Mouse (Mus musculus) embryonic facial prominence, embryonic 11.5 days (tissue): ENCODE data around the gene Arih2. TPM values are rescaled to one million over a fixed set of nuclear protein-coding genes. Genes with fewer than 3 reads are reported as not detected.

Experiments
- ATAC-seq: fragments of 200-750 bp; cut with Nextera tagmentation; replicated peaks from 2 replicates; pipeline ENCODE4 v1.8.0; 2017; ENCODE audit warnings: low read depth; ENCODE audit not compliant: insufficient number of reproducible peaks, low FRiP score, low TSS enrichment
- DNase-seq: peaks from one replicate; pipeline ENCODE4 v3.0.0-alpha.2; 2015; ENCODE audit warnings: low spot score
- H3K27ac ChIP-seq: fragments of 300-500 bp; sonication (generic); replicated peaks from 2 replicates; pipeline ENCODE4 v1.5.1; 2014; ENCODE audit warnings: mild to moderate bottlenecking, low read depth, low read length, control low read depth
- H3K27me3 ChIP-seq: fragments of 300-500 bp; sonication (generic); 2 replicates; pipeline ENCODE4 v1.6.1; 2014; ENCODE audit warnings: mild to moderate bottlenecking, low read length, moderate library complexity, mixed read lengths; ENCODE audit not compliant: control insufficient read depth, insufficient read depth
- H3K36me3 ChIP-seq: fragments of 300-500 bp; sonication (generic); replicated peaks from 2 replicates; pipeline ENCODE4 v1.6.1; 2014; ENCODE audit warnings: low read depth, mild to moderate bottlenecking, low read length, moderate library complexity, mixed read lengths; ENCODE audit not compliant: control insufficient read depth, insufficient read depth
- H3K4me1 ChIP-seq: fragments of 300-500 bp; sonication (generic); 2 replicates; pipeline ENCODE4 v1.6.1; 2014; ENCODE audit warnings: low read length, mixed read lengths; ENCODE audit not compliant: control insufficient read depth, insufficient read depth
- H3K4me2 ChIP-seq: fragments of 300-500 bp; sonication (generic); 2 replicates; pipeline ENCODE4 v1.6.1; 2014; ENCODE audit warnings: low read depth, mild to moderate bottlenecking, control low read depth, low read length, moderate library complexity
- H3K4me3 ChIP-seq: fragments of 300-500 bp; sonication (generic); 2 replicates; pipeline ENCODE4 v1.5.1; 2014; ENCODE audit warnings: low read depth, low read length, control low read depth
- H3K9ac ChIP-seq: fragments of 300-500 bp; sonication (generic); replicated peaks from 2 replicates; pipeline ENCODE4 v1.6.1; 2014; ENCODE audit warnings: mild to moderate bottlenecking, control low read depth, low read length
- H3K9me3 ChIP-seq: fragments of 300-500 bp; sonication (generic); replicated peaks from 2 replicates; pipeline ENCODE4 v1.6.1; 2016; ENCODE audit warnings: mild to moderate bottlenecking, low read length, inconsistent platforms, mixed read lengths; ENCODE audit not compliant: control insufficient read depth
- WGBS: fragments of 180-500 bp; shearing (Covaris S2); extraction: QIAGEN DNeasy Blood & Tissue Kit; methylation state at CpG from one replicate; pipeline ENCODE4 v1.1.7; 2014; 5-methylcytosine and 5-hydroxymethylcytosine counted together
- polyA plus RNA-seq: library from polyadenylated mRNA; unstranded; fragments of >200 nt; fragmentation: Nextera tagmentation; extraction: Ambion mirVana; gene quantifications from 2 replicates; pipeline ENCODE4 v1.2.1, GENCODE M21; 2014

Gene Arih2
- polyA plus RNA-seq, 1 experiment from 2014 or later = 44.1 TPM

GRCm38 (mm10) chr9:108577025-108577424 lies 72.2 kb downstream of the Arih2 start:
- peaks cover 10% of the 10 kb centered on the region for H3K4me1 ChIP-seq
- H3K4me3 ChIP-seq = peak overlapping the region; percentile 92
- WGBS = 64% methylated on average over 6 of the region's 6 CpGs

DNA sequence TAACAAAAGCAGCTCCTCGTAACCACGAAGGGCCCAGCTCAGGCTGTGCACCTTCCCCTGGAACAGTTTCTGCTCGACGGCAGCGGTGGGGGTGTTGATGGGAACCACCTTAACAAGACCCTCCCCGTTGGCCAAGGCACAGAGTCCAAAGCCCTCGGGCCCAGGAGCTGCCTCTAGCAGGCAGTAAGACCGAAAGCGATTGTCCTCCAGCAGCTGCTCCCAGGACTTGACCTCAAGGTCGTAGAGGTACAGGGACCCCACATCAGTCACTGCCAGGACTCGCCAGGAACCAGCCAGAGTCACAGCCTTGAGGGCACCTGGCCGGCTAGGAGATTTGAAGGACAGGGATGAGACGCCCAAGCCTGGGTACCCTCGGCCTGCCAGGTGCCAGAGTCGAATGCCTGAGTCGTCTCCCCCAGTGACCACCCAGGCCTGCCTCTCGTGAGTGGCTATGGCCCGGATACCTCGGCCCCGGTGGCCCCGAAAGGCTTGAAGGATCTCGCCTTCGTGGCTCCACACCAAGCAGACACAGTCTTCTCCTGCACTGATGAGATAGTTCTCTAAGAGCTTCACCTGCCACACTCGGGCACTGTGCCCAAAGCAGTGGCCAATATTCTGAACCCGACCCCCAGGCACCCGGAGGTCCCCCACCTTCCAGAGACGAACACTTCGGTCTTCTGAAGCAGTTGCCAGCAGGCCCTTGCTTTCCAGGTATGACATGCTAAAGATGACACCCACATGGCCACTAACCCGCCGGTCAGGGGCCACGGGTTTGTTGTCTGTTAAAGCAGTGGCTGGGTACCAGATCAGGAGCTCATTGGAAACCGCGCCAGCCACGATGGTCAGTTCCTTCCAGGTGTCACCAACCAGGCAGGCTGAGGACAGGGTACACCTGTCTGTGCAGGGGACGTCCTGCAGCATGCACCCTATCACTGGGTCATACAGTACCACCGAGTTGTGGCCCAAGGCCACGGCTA lies 73.6 kb downstream of the Arih2 start:
- no peak overlapping the region for H3K4me2 ChIP-seq
- H3K36me3 ChIP-seq = peaks cover 23% of the 10 kb centered on the region
- DNase-seq = no peak
- no peaks in the 10 kb centered on the region for H3K9me3 ChIP-seq
- no peak overlapping the region for H3K9ac ChIP-seq
- H3K4me3 ChIP-seq = no peak overlapping the region
- peaks cover 10% of the 10 kb centered on the region for H3K4me1 ChIP-seq
- H3K27me3 ChIP-seq = no peaks in the 10 kb centered on the region
- WGBS = 88% methylated on average over 37 of the region's 37 CpGs
- no peak overlapping the region for H3K27ac ChIP-seq
- no peak for ATAC-seq

More at GRCm38 (mm10) chr9:108577025-108577424, 72.2 kb downstream of the Arih2 start:
- Histone ChIP-seq H3K27ac (no peak overlapping the region), H3K9ac (no peak overlapping the region), H3K36me3 (peaks cover 19% of the 10 kb centered on the region), H3K4me2 (peak overlapping the region; percentile 74), H3K27me3 (no peaks in the 10 kb centered on the region), H3K9me3 (no peaks in the 10 kb centered on the region)
- no peak for DNase-seq
- no peak for ATAC-seq

- peaks cover 23% of the 10 kb centered on the region for H3K36me3 ChIP-seq
Observed at GRCm38 (mm10) chr9:108574921-108575320, 74.3 kb downstream of the Arih2 start.

DNA sequence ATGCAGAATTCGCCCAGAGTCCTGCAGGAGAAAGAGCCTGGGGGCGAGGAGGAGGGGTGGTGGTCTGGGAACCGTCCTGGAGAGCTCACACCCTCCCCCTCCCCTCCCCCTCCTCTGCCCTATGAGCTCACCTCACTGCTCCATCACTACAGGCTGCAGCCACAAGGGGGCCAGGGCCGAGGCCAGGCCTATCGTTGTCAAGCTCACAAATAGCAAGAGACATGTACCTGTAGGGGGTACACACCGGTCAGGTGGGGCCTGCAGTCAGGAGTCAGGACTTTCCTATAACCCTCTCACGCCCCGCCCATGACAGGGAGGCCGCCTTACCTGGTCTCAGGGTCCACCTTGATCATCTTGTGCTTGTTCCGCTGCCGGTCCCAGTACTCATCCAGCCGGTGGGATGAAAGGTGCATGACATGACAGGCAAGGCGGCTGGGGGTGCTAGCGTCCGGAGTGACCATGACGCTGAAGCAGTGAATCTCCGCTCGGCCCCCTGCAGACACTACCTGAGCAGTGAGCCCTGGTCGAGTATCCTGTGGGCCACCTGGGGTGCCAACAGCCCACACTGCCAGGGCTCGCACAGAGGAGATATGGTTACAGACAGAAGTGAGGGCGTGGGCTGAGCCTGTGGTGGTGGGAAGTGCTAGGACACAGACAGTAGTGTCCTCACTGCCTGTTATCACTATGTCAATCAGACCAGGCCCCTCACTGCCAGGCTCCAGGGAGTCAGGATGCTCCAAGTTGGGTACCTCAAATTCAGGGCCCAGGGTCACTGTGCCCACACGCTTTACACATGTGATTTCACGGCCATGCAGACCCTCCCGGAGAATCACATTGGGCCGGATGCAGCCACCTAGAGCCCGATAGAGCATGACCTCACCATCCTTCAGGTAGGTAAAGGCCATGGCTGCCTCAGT lies 75.2 kb downstream of the Arih2 start:
- no peak for ATAC-seq
- 55% methylated on average over 24 of the region's 26 CpGs for WGBS
- no peak overlapping the region for H3K4me2 ChIP-seq

More at GRCm38 (mm10) chr9:108574921-108575320, 74.3 kb downstream of the Arih2 start:
- no peak overlapping the region for H3K27ac ChIP-seq
- H3K9ac ChIP-seq = no peak overlapping the region
- no peaks in the 10 kb centered on the region for H3K27me3 ChIP-seq
- no peak overlapping the region for H3K4me3 ChIP-seq
- ATAC-seq (no peak), DNase-seq (no peak)
- 95% methylated on average over 12 of the region's 12 CpGs for WGBS
- H3K4me2 ChIP-seq = no peak overlapping the region
- peaks cover 12% of the 10 kb centered on the region for H3K4me1 ChIP-seq
- no peaks in the 10 kb centered on the region for H3K9me3 ChIP-seq

GRCm38 (mm10) chr9:108572321-108572720 lies 76.9 kb downstream of the Arih2 start:
- Histone ChIP-seq H3K9me3 (no peaks in the 10 kb centered on the region), H3K27ac (no peak overlapping the region), H3K4me3 (no peak overlapping the region), H3K4me2 (no peak overlapping the region), H3K4me1 (peaks cover 14% of the 10 kb centered on the region), H3K9ac (no peak overlapping the region), H3K27me3 (no peaks in the 10 kb centered on the region), H3K36me3 (peaks cover 23% of the 10 kb centered on the region)
- 90% methylated on average over 10 of the region's 10 CpGs for WGBS
- DNase-seq (no peak), ATAC-seq (no peak)

More for the DNA sequence above, 75.2 kb downstream of the Arih2 start:
- no peak overlapping the region for H3K9ac ChIP-seq
- no peaks in the 10 kb centered on the region for H3K9me3 ChIP-seq
- H3K36me3 ChIP-seq = peaks cover 23% of the 10 kb centered on the region
- H3K27me3 ChIP-seq = no peaks in the 10 kb centered on the region
- peaks cover 9% of the 10 kb centered on the region for H3K4me1 ChIP-seq
- DNase-seq = peak; percentile 80
- no peak overlapping the region for H3K27ac ChIP-seq
- H3K4me3 ChIP-seq = 0 out of 2 replicates have a peak overlapping the region, but pooled peaks have one; percentile 5

DNA sequence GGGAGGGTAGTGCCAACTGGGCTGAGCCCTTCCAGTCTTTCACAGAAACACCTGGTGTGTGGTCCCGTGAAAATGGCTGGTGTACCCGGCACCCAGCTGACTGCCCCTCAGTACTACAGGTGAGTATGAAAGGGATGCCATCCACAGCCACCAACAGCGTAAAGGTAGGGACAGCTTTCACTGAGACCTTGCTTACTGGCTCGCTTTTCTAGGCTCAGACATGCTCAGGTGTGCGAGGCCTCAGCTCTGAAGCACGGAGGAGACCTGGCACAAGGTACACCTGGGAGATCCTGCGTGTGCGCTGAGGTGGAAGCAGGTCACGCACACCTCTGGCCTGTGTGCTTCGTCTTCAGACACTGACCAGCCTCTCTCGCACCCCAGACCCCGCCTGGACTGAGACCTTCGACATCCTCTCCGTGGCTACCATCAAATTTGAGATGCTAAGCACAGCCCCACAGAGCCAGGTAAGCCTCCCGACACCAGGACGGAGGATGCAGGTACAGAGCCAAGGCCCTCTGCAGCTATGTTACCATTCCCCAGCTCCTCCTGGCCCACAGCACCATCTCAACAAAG lies 77.7 kb downstream of the Arih2 start:
- peaks cover 14% of the 10 kb centered on the region for H3K4me1 ChIP-seq
- no peak overlapping the region for H3K4me2 ChIP-seq
- no peak overlapping the region for H3K4me3 ChIP-seq
- no peak overlapping the region for H3K9ac ChIP-seq
- 93% methylated on average over 16 of the region's 16 CpGs for WGBS
- no peak for ATAC-seq
- H3K27ac ChIP-seq = no peak overlapping the region
- H3K36me3 ChIP-seq = peaks cover 23% of the 10 kb centered on the region
- no peaks in the 10 kb centered on the region for H3K9me3 ChIP-seq
- DNase-seq = no peak
- H3K27me3 ChIP-seq = no peaks in the 10 kb centered on the region

DNA sequence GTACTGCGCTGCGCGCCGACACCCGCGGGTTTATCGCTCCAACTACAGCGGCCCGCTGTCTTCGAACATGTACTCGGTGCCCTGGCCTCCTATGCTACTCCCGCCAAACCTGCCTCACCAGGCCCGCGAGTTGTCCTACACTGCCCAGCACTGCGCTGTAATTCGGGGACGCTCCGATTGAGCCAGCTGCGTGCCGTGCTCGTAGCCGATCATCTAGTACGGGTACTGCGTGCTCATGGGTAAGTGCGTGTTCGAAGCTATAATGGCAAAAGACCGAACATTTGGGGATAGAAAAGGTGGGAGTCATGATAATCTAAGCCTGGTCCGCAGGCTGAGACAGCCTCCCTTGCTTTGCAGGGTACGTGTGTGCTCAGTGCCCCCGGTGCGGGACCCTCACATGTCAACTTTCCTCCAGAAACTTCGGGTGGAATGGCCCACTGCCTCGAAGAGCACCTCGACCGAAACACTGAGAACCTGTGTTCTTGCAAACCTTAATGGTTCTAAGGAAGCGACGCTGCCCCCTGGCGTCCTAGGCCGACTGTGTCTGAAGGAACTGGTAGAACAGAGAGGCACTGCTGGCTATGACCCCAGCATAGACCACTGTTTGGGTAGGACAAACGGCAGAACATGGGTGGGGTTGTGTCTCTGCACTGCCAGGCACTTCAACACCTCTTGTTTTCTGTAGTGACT lies 78.8 kb downstream of the Arih2 start:
- ATAC-seq = peak; percentile 4; the same call in 1 of the 2 replicates
- Histone ChIP-seq H3K4me2 (peak overlapping the region; percentile 97), H3K9ac (peak overlapping the region; percentile 63), H3K9me3 (no peaks in the 10 kb centered on the region), H3K27ac (peak overlapping the region; percentile 41), H3K4me3 (peak overlapping the region; percentile 40), H3K36me3 (peaks cover 21% of the 10 kb centered on the region), H3K27me3 (no peaks in the 10 kb centered on the region), H3K4me1 (peaks cover 16% of the 10 kb centered on the region)
- peak; percentile 86 for DNase-seq
- WGBS = under 1% methylated on average over 40 of the region's 40 CpGs
